Mouse (Mus musculus): ENCODE measurements at regions not wholly inside any gene's neighbourhood (a gene's known extent, or its start where the extent isn't known, plus 50 kb on each side); places are given as distances from the start of the nearest gene placed in this dataset.

GRCm38 (mm10) chr17:64200092-64200877, 131.4 kb downstream of the Pja2 start:
- no peak overlapping the region for H3K4me2 ChIP-seq
- H3K27ac ChIP-seq = no peak overlapping the region
- no peaks in the 10 kb centered on the region for H3K4me1 ChIP-seq (replicated peaks)
- H3K4me3 ChIP-seq = no peak overlapping the region
- 68% methylated on average over 14 of the region's 14 CpGs for WGBS
- no peak overlapping the region for H3K9ac ChIP-seq
- H3K9me3 ChIP-seq (replicated peaks) = no peaks in the 10 kb centered on the region
- H3K27me3 ChIP-seq = no peaks in the 10 kb centered on the region
- no peaks in the 10 kb centered on the region for H3K36me3 ChIP-seq
- ATAC-seq (replicated peaks; ENCODE audit: insufficient number of reproducible peaks, insufficient read depth, low FRiP score, low read depth) = no peak

DNA sequence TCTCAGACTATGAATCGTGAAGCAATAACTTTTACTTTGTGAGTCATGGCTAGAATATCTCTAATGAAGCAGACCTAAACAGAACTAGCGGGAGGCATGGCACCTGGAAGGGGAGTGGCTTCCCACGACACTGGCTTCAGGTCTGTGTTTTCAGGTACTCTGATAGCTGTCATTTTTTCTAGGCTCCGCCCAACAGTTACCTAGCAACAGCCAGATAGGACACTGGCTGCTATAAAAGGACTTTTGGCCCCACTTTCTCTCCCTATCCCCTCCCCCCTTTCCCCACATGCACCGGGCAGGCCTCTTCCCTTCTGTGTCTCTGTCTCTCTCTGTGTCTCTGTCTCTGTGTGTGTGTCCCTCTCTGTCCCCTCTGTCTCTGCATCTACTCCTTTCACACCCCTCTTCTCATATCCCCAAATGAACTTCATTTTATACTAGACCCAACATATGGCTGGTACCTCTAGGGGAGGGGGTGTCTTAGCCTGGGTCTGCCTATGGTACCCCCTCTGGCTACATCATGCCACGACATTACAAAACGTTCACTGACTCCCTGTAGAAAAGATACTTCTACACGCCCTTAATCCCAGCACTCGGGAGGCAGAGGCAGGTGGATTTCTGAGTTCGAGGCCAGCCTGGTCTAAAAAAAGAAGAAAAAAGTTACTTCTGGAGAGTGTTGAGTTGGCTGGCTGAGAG, 132.3 kb downstream of the Pja2 start:
- no peaks in the 10 kb centered on the region for H3K4me1 ChIP-seq (replicated peaks)
- H3K4me2 ChIP-seq = no peak overlapping the region
- H3K27ac ChIP-seq = no peak overlapping the region
- H3K9ac ChIP-seq = no peak overlapping the region
- no peaks in the 10 kb centered on the region for H3K9me3 ChIP-seq (replicated peaks)
- no peak for ATAC-seq (replicated peaks; ENCODE audit: insufficient number of reproducible peaks, insufficient read depth, low FRiP score, low read depth)
- no peaks in the 10 kb centered on the region for H3K36me3 ChIP-seq
- H3K4me3 ChIP-seq = no peak overlapping the region
- WGBS = 83% methylated on average over 10 of the region's 10 CpGs
- no peaks in the 10 kb centered on the region for H3K27me3 ChIP-seq

- Histone ChIP-seq H3K4me2 (no peak overlapping the region), H3K27ac (no peak overlapping the region)
These were observed 135.3 kb downstream of the Pja2 start for GRCm38 (mm10) chr17:64196437-64196836.

GRCm38 (mm10) chr17:64193055-64193454, 138.7 kb downstream of the Pja2 start:
- no peak for ATAC-seq (replicated peaks; ENCODE audit: insufficient number of reproducible peaks, insufficient read depth, low FRiP score, low read depth)
- Histone ChIP-seq H3K36me3 (no peaks in the 10 kb centered on the region), H3K9me3 (replicated peaks) (no peaks in the 10 kb centered on the region), H3K27me3 (no peaks in the 10 kb centered on the region), H3K4me1 (replicated peaks) (no peaks in the 10 kb centered on the region), H3K9ac (no peak overlapping the region), H3K4me2 (no peak overlapping the region), H3K4me3 (no peak overlapping the region), H3K27ac (no peak overlapping the region)
- WGBS = 71% methylated on average over 6 of the region's 6 CpGs

More at GRCm38 (mm10) chr17:64196437-64196836, 135.3 kb downstream of the Pja2 start:
- Histone ChIP-seq H3K4me3 (no peak overlapping the region), H3K9me3 (replicated peaks) (no peaks in the 10 kb centered on the region), H3K9ac (no peak overlapping the region), H3K4me1 (replicated peaks) (no peaks in the 10 kb centered on the region), H3K36me3 (no peaks in the 10 kb centered on the region), H3K27me3 (no peaks in the 10 kb centered on the region)
- no peak for ATAC-seq (replicated peaks; ENCODE audit: insufficient number of reproducible peaks, insufficient read depth, low FRiP score, low read depth)
- WGBS = 72% methylated on average over 10 of the region's 10 CpGs

All from heart, embryonic 15.5 days (tissue).